Mouse (Mus musculus) olfactory bulb, adult 2 months (tissue): ENCODE results near the gene Ctsf. TPM values are rescaled to one million over a fixed set of nuclear protein-coding genes. Genes with fewer than 3 reads are reported as not detected.
A peak's percentile ranks its signal among the peaks of the same experiment; 100 is the strongest.

ENCODE experiments used
- H3K27ac ChIP-seq: fragments of 200-500 bp; 2 replicates; pipeline ENCODE4 v1.5.1; 2012; ENCODE audit warnings: low read depth, low read length; ENCODE audit not compliant: insufficient read depth
- H3K4me1 ChIP-seq: fragments of 200-500 bp; 2 replicates; pipeline ENCODE4 v1.6.1; 2012; ENCODE audit warnings: low read length; ENCODE audit not compliant: control insufficient read depth, insufficient read depth
- H3K4me3 ChIP-seq: fragments of 200-500 bp; 2 replicates; pipeline ENCODE4 v1.5.1; 2012; ENCODE audit warnings: mild to moderate bottlenecking, low read depth, low read length, moderate library complexity; ENCODE audit not compliant: insufficient read depth
- CTCF ChIP-seq: fragments of 200-500 bp; IDR thresholded peaks from 2 replicates; pipeline ENCODE4 v1.5.1; 2012; ENCODE audit warnings: low read depth, mild to moderate bottlenecking, low read length, moderate library complexity; ENCODE audit not compliant: insufficient read depth
- POLR2A ChIP-seq: fragments of 200-500 bp; IDR thresholded peaks from 2 replicates; pipeline ENCODE4 v1.6.1; 2012; ENCODE audit warnings: mild to moderate bottlenecking, low read depth, low read length, moderate library complexity; ENCODE audit not compliant: insufficient read depth
- WGBS: fragments of 180-500 bp; shearing (Covaris S2); methylation state at CpG from one replicate; pipeline ENCODE4 v1.1.7; 2018; 5-methylcytosine and 5-hydroxymethylcytosine counted together
- polyA plus RNA-seq: library from polyadenylated mRNA; stranded (reverse); fragments of >200 nt; gene quantifications from 2 replicates; pipeline ENCODE4 v1.2.4, GENCODE M21; 2012; ENCODE audit warnings: low replicate concordance; ENCODE audit not compliant: missing spikeins, insufficient read depth, insufficient read length

The Ctsf gene
- polyA plus RNA-seq, 1 experiment = not detected

GRCm38 (mm10) chr19:4876241-4876640 lies 21.3 kb downstream of the Ctsf start:
- TF ChIP-seq POLR2A (no peak), CTCF (no peak)
- Histone ChIP-seq H3K4me3 (no peak overlapping the region), H3K4me1 (peaks cover 17% of the 10 kb centered on the region), H3K27ac (no peak overlapping the region)
- 67% methylated on average over 4 of the region's 4 CpGs for WGBS

- TF ChIP-seq POLR2A = no peak
- TF ChIP-seq CTCF = no peak
- no peak overlapping the region for H3K4me3 ChIP-seq
- WGBS = 72% methylated on average over 3 of the region's 3 CpGs
- H3K4me1 ChIP-seq = peaks cover 17% of the 10 kb centered on the region
- no peak overlapping the region for H3K27ac ChIP-seq
Measured at GRCm38 (mm10) chr19:4876755-4877154, 21.8 kb downstream of the Ctsf start.

GRCm38 (mm10) chr19:4877785-4878184 lies 22.9 kb downstream of the Ctsf start, which contains the start of gene Actn3:
Gene Actn3 (minus strand): TSS chr19:4877909.
- TF ChIP-seq POLR2A = no peak
- no peak for TF ChIP-seq CTCF
- H3K4me3 ChIP-seq = peak within 1 kb of the TSS; percentile 66
- peaks cover 17% of the 10 kb centered on the region for H3K4me1 ChIP-seq
- WGBS = 6% methylated on average over 17 of the region's 17 CpGs
- H3K27ac ChIP-seq = no peak within 1 kb of the TSS

- Histone ChIP-seq H3K27ac (no peak within 1 kb of the TSS), H3K4me3 (peak within 1 kb of the TSS; percentile 66), H3K4me1 (peaks cover 17% of the 10 kb centered on the region)
- under 1% methylated on average over 52 of the region's 52 CpGs for WGBS
- TF ChIP-seq POLR2A (peak; percentile 67; the same call in 1 of the 2 replicates), CTCF (no peak)
Measured at GRCm38 (mm10) chr19:4878405-4879323, 23.7 kb downstream of the Ctsf start, which contains the start of gene Zdhhc24. Gene Zdhhc24 (plus strand): TSS chr19:4878668.

- Histone ChIP-seq H3K4me3 (no peak overlapping the region), H3K27ac (no peak overlapping the region), H3K4me1 (peaks cover 17% of the 10 kb centered on the region)
- no peak for TF ChIP-seq CTCF
- TF ChIP-seq POLR2A = no peak
- 62% methylated on average over 10 of the region's 10 CpGs for WGBS
Measured at GRCm38 (mm10) chr19:4879324-4879703, 24.4 kb downstream of the Ctsf start.

- no peak for TF ChIP-seq CTCF
- TF ChIP-seq POLR2A = no peak
- H3K27ac ChIP-seq = no peak overlapping the region
- 84% methylated on average over 4 of the region's 4 CpGs for WGBS
- no peak overlapping the region for H3K4me3 ChIP-seq
- H3K4me1 ChIP-seq = peaks cover 9% of the 10 kb centered on the region
Measured at GRCm38 (mm10) chr19:4883961-4884360, 29.0 kb downstream of the Ctsf start.

GRCm38 (mm10) chr19:4889791-4890190 lies 34.9 kb downstream of the Ctsf start:
- H3K4me1 ChIP-seq = no peaks in the 10 kb centered on the region
- H3K4me3 ChIP-seq = no peak overlapping the region
- 89% methylated on average over 10 of the region's 10 CpGs for whole genome bisulfite sequencing
- TF ChIP-seq POLR2A = no peak
- TF ChIP-seq CTCF = no peak
- H3K27ac ChIP-seq = no peak overlapping the region

GRCm38 (mm10) chr19:4891798-4892197 lies 36.9 kb downstream of the Ctsf start:
- H3K27ac ChIP-seq = no peak overlapping the region
- no peak overlapping the region for H3K4me3 ChIP-seq
- TF ChIP-seq CTCF (no peak), POLR2A (no peak)
- H3K4me1 ChIP-seq = no peaks in the 10 kb centered on the region
- 83% methylated on average over 3 of the region's 3 CpGs for WGBS

- WGBS = 63% methylated on average over 21 of the region's 21 CpGs
- no peak overlapping the region for H3K27ac ChIP-seq
- H3K4me3 ChIP-seq = no peak overlapping the region
- TF ChIP-seq CTCF (no peak), POLR2A (no peak)
- no peaks in the 10 kb centered on the region for H3K4me1 ChIP-seq
Measured at GRCm38 (mm10) chr19:4896780-4897520, 42.0 kb downstream of the Ctsf start.
